Mouse (Mus musculus) gastrocnemius, postnatal 25 days (tissue): ENCODE data around the gene Eif3i. TPM values are rescaled to one million over a fixed set of nuclear protein-coding genes. Genes with fewer than 3 reads are reported as not detected.

Source experiments
- microRNA-seq, 2 experiments: library from miRNA; unstranded; fragments of <30 nt; microRNA quantifications; one replicate each; pipeline ENCODE4 v1.2.0; 2021; ENCODE audit warnings: borderline replicate concordance in 2 of 2
- total RNA-seq, 2 experiments: library from RNA; stranded (reverse); gene quantifications; 1 replicate in 1 of 2; 2 replicates in 1 of 2; pipeline ENCODE4 v1.2.3; 2021

Eif3i gene
- total RNA-seq, 2 experiments from 2014 or later: 116 to 129 TPM

Small RNAs within 50 kb of the gene (microRNA-seq; reads per million reads assigned to microRNA genes)
- gene Mir8119: 0 reads per million in 2 experiments

Other genes starting within 250 kb of the Eif3i start
- 1 to 10 TPM; 1.2 to 1.3 TPM for gene Zbtb8a, start 222.5 kb downstream of the Eif3i start, total RNA-seq
- not detected for gene Zbtb8b, start 159.8 kb downstream of the Eif3i start, total RNA-seq
- 10 to 100 TPM; 25.6 to 26.9 TPM for gene Bsdc1, start 139.1 kb downstream of the Eif3i start, total RNA-seq
- gene Tssk3, start 109.6 kb downstream of the Eif3i start, total RNA-seq: not detected
- gene Fam229a, start 109.5 kb downstream of the Eif3i start, total RNA-seq: not detected
- gene Marcksl1, start 87.1 kb downstream of the Eif3i start, total RNA-seq: 1 to 10 TPM; 1.6 to 2.8 TPM
- gene Hdac1, start 57.9 kb downstream of the Eif3i start, total RNA-seq: 1 to 10 TPM; 9.6 to 9.9 TPM
- gene Lck, start 27.0 kb downstream of the Eif3i start, total RNA-seq: under 1 TPM in 1 of 2 experiments, not detected in 1; 0.48 TPM
- under 1 TPM in 1 of 2 experiments, not detected in 1; 0.31 TPM for gene Fam167b, start 22.1 kb downstream of the Eif3i start, total RNA-seq
- 10 to 100 TPM; 30.5 to 32.3 TPM for gene Tmem234, start within 50 bp of the Eif3i start, total RNA-seq
- gene Dcdc2b, start 13.6 kb upstream of the Eif3i start, total RNA-seq: 1 to 10 TPM in 1 of 2 experiments, under 1 TPM in 1; 0.77 to 1.2 TPM
- 10 to 100 TPM in 1 of 2 experiments, 1 to 10 TPM in 1; 8.1 to 11.1 TPM for gene Iqcc, start 18.5 kb upstream of the Eif3i start, total RNA-seq
- gene Ccdc28b, start 23.3 kb upstream of the Eif3i start, total RNA-seq: 10 to 100 TPM; 52.4 to 59.8 TPM
- 10 to 100 TPM; 18.0 to 19.4 TPM for gene Txlna, start 40.4 kb upstream of the Eif3i start, total RNA-seq
- gene Kpna6, start 72.1 kb upstream of the Eif3i start, total RNA-seq: 10 to 100 TPM; 64.6 to 77.1 TPM
- 1 to 10 TPM; 3.5 to 4.7 TPM for gene Tmem39b, start 96.2 kb upstream of the Eif3i start, total RNA-seq
- 10 to 100 TPM; 21.5 to 25.7 TPM for gene Khdrbs1, start 141.7 kb upstream of the Eif3i start, total RNA-seq
- 100 to 1,000 TPM; 556 to 584 TPM for gene Ptp4a2, start 210.6 kb upstream of the Eif3i start, total RNA-seq